Mouse (Mus musculus) CD8-positive naive resting alpha-beta T cell, adult 2 months (primary cell): ENCODE data around the gene Ldah.
A peak's percentile ranks its signal among the peaks of the same experiment; 100 is the strongest.

Experiments used
- DNase-seq, 2 experiments: peaks; one replicate each; pipeline ENCODE4 v3.0.0; 2022; ENCODE audit warnings: low read depth in 2 of 2, low spot score in 2 of 2

The Ldah gene

GRCm38 (mm10) chr12:8313270-8313771 lies 105.4 kb downstream of the Ldah start, which contains the start of gene Hs1bp3:
Gene Hs1bp3 (plus strand): TSS chr12:8313432.
- peak; percentile 69 to 73 for DNase-seq

- DNase-seq, result peak; percentile 5 to 6
Measured at GRCm38 (mm10) chr12:8313773-8314172, 105.9 kb downstream of the Ldah start.

DNA sequence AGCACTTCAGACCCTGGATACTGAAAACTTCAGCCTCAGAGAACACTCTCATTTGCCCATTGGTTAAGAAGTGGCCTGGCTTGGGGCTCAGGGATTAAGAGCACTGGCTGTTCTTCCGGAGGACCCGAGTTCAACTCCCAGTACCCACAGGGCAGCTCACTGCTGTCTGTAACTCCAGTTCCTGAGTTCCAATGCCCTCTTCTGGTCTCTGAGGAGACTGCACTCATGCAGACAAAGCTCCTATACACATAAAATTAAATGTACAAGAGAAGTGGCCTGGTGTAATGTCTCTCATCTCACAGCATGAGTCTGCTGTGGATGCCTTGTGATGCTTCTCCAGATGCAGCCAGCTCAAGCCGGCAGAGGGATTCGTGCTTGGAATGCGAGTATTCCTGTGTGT lies 108.6 kb downstream of the Ldah start:
- DNase-seq, result no peak

- DNase-seq, result peak; percentile 45 to 60
Measured at GRCm38 (mm10) chr12:8320084-8320713, 112.3 kb downstream of the Ldah start.

DNA sequence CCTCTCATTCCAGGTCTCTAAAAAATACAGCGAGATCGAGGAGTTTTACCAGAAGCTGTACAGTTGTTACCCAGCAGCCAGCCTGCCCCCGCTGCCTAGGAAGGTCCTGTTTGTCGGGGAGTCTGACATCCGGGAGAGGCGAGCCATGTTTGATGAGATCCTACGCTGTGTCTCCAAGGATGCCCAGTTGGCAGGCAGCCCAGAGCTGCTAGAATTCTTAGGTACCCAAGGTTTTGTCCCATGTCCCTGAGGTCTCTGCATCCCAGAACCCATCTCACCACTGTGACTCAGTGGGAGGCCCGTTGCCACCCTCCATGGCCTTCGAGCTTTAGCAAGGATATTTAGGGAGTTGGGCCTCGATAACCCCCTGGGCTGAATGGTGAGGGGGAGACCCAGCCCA lies 113.6 kb downstream of the Ldah start:
- no peak for DNase-seq

DNA sequence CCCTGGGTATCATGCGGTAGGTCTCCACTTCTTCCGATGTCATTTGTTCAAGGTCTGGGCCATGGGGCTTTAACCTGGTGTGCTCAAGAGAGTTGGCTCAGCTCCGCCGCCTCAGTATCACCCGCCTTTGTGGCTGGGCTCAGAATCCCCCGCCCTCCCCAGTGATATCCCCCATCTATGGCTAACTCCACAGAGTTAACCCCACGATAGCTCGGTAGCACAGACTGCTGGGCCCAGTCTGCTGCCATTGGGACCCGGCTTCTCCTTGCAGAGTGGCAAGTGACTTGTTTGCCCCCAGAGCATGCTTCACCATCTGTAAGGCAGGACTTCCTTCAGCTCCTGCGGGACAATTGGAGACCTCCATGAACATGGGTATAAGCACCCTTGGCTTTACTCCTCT lies 116.2 kb downstream of the Ldah start:
- no peak for DNase-seq

DNA sequence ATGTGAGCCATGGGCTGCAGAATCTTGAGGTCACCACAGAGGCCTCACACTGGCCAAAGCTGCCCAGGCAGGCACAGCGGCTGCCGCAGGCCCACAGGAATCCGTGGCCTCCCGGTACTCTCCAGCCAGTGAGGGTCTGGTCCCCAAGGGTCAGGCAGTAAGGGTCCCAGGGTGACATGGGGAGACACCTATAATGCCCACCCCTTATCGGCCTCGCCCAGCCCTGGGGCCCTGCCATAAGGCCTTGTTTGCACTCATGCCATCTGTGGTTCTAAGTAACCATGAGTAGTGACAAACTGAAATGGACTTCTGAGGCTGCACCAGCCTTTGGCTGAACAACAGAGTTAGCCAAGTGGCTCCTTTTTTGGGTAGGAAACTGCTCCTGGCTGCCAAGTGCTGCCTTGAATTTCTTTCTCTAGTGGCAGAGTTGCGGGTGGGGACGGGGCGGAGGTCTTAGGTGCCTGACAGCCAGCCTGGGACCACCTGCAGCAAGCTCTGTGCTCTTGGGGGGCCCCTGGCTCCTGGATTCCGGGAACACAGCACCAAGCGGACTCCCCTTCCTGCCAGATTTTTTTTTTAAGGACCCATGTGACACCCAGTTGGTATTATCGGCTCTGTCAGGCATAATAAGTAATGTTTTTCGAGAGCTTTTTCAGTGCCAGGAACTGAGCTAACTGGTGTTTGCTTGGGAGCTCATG lies 117.5 kb downstream of the Ldah start:
- DNase-seq, result no peak

DNA sequence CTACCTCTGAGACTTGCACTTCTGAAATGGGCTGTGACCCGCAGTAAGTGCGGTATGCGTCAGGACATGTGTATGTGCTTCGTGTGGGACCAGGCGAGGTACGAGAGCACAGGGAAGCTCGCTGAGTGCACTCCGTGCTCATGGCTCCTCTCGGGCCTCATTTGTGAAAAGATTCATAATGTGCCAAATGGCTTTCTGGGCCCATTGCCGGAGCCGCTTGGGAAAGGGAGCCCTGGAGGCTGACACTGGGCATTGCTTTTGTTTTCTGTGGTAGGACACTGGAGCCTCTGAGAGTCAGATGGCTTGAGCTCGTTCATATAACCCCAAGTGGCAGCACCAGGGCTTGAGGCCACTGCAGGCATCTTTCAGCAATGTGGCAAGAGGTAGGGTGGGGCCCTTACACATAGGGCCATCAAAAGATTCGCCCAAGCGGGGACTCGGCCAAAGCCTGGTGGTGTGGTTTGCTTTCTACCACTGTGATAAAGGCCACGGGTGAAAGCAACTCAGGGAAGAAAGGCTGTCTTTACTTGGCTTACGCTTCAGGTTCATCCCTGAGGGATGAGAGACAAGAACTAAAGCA lies 118.1 kb downstream of the Ldah start:
- no peak for DNase-seq

DNA sequence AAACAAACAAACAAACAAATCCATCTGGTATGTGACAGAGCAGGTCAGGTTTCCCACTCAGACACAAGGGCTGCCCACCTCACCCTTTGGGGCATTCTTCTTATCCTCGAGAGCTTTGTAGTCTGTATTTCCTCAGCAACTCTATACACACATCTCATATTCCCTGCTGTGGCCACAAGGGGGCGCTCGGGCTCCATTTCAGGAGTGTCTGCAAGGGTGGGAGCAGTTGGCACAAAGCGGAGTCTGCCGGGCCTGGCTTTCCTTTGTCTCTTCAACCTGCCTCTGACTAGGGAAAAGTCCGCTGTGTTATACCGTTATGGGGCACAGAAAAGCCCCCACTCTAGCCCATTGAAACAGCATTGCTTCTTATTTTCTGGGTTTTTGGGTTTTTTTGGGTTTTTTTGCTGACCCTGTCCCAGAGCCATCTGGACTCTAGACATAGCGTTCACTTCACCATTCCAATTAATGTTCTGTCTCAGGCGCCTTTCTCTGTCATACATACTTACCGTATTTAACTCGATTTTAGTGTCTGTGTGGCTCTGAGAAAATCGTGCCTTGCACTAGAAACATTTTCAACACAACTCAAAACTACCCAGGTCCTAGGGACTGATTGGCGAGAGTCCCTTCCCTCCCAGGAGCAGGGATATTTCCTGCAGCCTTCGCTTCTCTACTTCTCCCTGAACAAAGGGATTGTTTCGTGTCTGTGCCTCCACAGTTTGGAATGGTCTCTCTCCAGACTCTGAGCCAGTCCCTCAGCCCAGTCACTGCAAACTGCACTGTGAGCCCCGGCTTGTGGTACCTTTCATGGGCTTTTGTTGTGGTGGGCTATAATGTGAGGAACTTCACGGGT lies 119.1 kb downstream of the Ldah start:
- peak; percentile 83 to 86 for DNase-seq

- no peak for DNase-seq
Measured at GRCm38 (mm10) chr12:8327675-8328053, 119.8 kb downstream of the Ldah start.

- DNase-seq, result no peak
Measured at GRCm38 (mm10) chr12:8329236-8329635, 121.3 kb downstream of the Ldah start.

GRCm38 (mm10) chr12:8331489-8332173 lies 123.7 kb downstream of the Ldah start:
- no peak for DNase-seq

DNA sequence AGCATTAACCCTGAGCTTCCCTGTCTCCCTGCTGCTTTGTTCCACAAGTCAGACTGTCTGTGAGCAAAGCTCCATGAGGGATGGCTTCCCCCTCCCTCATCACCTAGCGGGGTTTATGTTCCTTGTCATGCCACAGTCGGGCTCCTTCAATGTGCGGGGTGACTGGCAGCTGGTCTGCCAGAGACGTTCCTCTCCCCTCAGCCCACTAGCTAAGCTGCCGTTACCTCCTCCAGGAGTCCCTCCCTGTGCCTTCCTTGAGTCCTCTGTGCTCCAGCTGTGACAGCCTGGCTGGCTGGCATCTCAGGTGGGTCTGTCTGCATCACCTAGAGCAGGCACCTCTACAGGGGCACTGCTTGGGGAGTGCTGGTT lies 124.3 kb downstream of the Ldah start:
- no peak for DNase-seq

GRCm38 (mm10) chr12:8333617-8334016 lies 125.7 kb downstream of the Ldah start:
- DNase-seq, result no peak

- DNase-seq, result no peak
Measured at GRCm38 (mm10) chr12:8334261-8334660, 126.4 kb downstream of the Ldah start.
